Mouse (Mus musculus) heart, embryonic 16.5 days (tissue): Measurements from ENCODE around the gene Sec23b. TPM values are rescaled to one million over a fixed set of nuclear protein-coding genes. Genes with fewer than 3 reads are reported as not detected.

Experiments used
- ATAC-seq: fragments of 200-750 bp; cut with Nextera tagmentation; replicated peaks from 2 replicates; pipeline ENCODE4 v1.8.0; 2017; ENCODE audit warnings: moderate number of reproducible peaks; ENCODE audit not compliant: insufficient read depth, low FRiP score; ENCODE audit errors: extremely low read depth
- H3K27ac ChIP-seq: fragments of 300-500 bp; sonication (generic); 2 replicates; pipeline ENCODE4 v1.5.1; 2014; ENCODE audit warnings: mild to moderate bottlenecking, low read length, control low read depth, moderate library complexity
- H3K27me3 ChIP-seq: fragments of 300-500 bp; sonication (generic); 2 replicates; pipeline ENCODE4 v1.6.1; 2014; ENCODE audit warnings: low read length, mixed read lengths; ENCODE audit not compliant: control insufficient read depth, insufficient read depth
- H3K36me3 ChIP-seq: fragments of 300-500 bp; sonication (generic); 2 replicates; pipeline ENCODE4 v1.6.1; 2014; ENCODE audit not compliant: control insufficient read depth, insufficient read depth
- H3K4me1 ChIP-seq: fragments of 300-500 bp; sonication (generic); 2 replicates; pipeline ENCODE4 v1.6.1; 2014; ENCODE audit warnings: low read length, mixed read lengths; ENCODE audit not compliant: control insufficient read depth, insufficient read depth
- H3K4me2 ChIP-seq: fragments of 300-500 bp; sonication (generic); 2 replicates; pipeline ENCODE4 v1.6.1; 2014; ENCODE audit warnings: low read depth, mild to moderate bottlenecking, control low read depth, low read length
- H3K4me3 ChIP-seq: fragments of 300-500 bp; sonication (generic); 2 replicates; pipeline ENCODE4 v1.5.1; 2014; ENCODE audit warnings: mild to moderate bottlenecking, control low read depth, low read length
- H3K9ac ChIP-seq: fragments of 300-500 bp; sonication (generic); 2 replicates; pipeline ENCODE4 v1.6.1; 2014; ENCODE audit warnings: low read length, control low read depth
- H3K9me3 ChIP-seq: fragments of 300-500 bp; sonication (generic); replicated peaks from 2 replicates; pipeline ENCODE4 v1.6.1; 2016; ENCODE audit warnings: low read length; ENCODE audit not compliant: control insufficient read depth
- WGBS: fragments of 180-500 bp; shearing (Covaris S2); extraction: QIAGEN DNeasy Blood & Tissue Kit; methylation state at CpG from one replicate; pipeline ENCODE4 v1.1.7; 2014; 5-methylcytosine and 5-hydroxymethylcytosine counted together
- polyA plus RNA-seq: library from polyadenylated mRNA; unstranded; fragments of >200 nt; fragmentation: Nextera tagmentation; extraction: Ambion mirVana; gene quantifications from 2 replicates; pipeline ENCODE4 v1.2.1, GENCODE M21; 2015

The Sec23b gene
- polyA plus RNA-seq: 51.9 and 52.1 TPM in 2 replicates

GRCm38 (mm10) chr2:144555820-144556552 is at the start of gene Sec23b:
Sec23b (plus strand) TSS chr2:144556229.
- H3K4me3 ChIP-seq: peak within 1 kb of the TSS; percentile 64
- peak; percentile 98 for ATAC-seq
- peaks cover 11% of the 10 kb centered on the region for H3K4me1 ChIP-seq
- peak within 1 kb of the TSS; percentile 96 for H3K27ac ChIP-seq
- H3K9ac ChIP-seq: peak within 1 kb of the TSS; percentile 73
- H3K9me3 ChIP-seq: no peaks in the 10 kb centered on the region
- peaks cover 5% of the 10 kb centered on the region; the same call in 1 of the 2 replicates for H3K36me3 ChIP-seq
- under 1% methylated on average over 44 of the region's 44 CpGs for WGBS
- peak within 1 kb of the TSS; percentile 74 for H3K4me2 ChIP-seq
- no peaks in the 10 kb centered on the region for H3K27me3 ChIP-seq

GRCm38 (mm10) chr2:144514619-144515018 is 41.4 kb upstream of the Sec23b start:
- WGBS: 78% methylated on average over 3 of the region's 3 CpGs
- no peaks in the 10 kb centered on the region for H3K9me3 ChIP-seq
- no peak for ATAC-seq

DNA sequence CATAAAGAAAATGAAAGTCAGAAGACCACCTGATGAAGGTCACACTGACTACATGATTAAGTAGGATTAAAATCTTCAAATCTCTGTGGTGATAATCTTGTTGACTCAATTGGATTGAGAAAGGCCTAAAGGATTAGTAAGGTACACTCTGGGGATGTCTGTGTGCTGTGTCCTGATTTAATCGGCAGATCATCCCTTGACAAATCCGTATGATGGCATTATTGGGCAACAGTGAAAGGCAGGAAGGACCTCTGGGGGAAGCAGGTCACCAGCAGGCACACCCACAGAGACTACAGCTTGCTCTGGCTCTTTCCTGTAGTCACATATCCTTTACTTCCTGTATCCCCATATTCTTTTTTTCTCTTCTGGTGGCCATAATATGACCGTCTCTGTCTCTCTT is 36.3 kb upstream of the Sec23b start:
- H3K36me3 ChIP-seq: no peaks in the 10 kb centered on the region
- H3K9ac ChIP-seq: no peak overlapping the region
- ATAC-seq: no peak
- no peaks in the 10 kb centered on the region for H3K4me1 ChIP-seq
- H3K4me2 ChIP-seq: no peak overlapping the region
- WGBS: 68% methylated on average over 3 of the region's 3 CpGs
- no peaks in the 10 kb centered on the region for H3K27me3 ChIP-seq
- no peak overlapping the region for H3K27ac ChIP-seq
- H3K4me3 ChIP-seq: no peak overlapping the region
- H3K9me3 ChIP-seq: no peaks in the 10 kb centered on the region

More at GRCm38 (mm10) chr2:144514619-144515018, 41.4 kb upstream of the Sec23b start:
- H3K27ac ChIP-seq: no peak overlapping the region
- no peaks in the 10 kb centered on the region for H3K4me1 ChIP-seq
- H3K4me2 ChIP-seq: no peak overlapping the region
- H3K4me3 ChIP-seq: no peak overlapping the region
- H3K36me3 ChIP-seq: no peaks in the 10 kb centered on the region
- no peak overlapping the region for H3K9ac ChIP-seq
- no peaks in the 10 kb centered on the region for H3K27me3 ChIP-seq

GRCm38 (mm10) chr2:144525856-144526255 is 30.2 kb upstream of the Sec23b start:
- H3K27me3 ChIP-seq: no peaks in the 10 kb centered on the region
- H3K9me3 ChIP-seq: no peaks in the 10 kb centered on the region
- H3K9ac ChIP-seq: no peak overlapping the region
- H3K4me1 ChIP-seq: peaks cover 13% of the 10 kb centered on the region
- H3K4me2 ChIP-seq: no peak overlapping the region
- H3K4me3 ChIP-seq: no peak overlapping the region
- ATAC-seq: no peak
- H3K36me3 ChIP-seq: peaks cover 3% of the 10 kb centered on the region
- H3K27ac ChIP-seq: no peak overlapping the region
- 51% methylated on average over 10 of the region's 10 CpGs for WGBS

GRCm38 (mm10) chr2:144526981-144527820 is 28.8 kb upstream of the Sec23b start, which contains the start of the genes Dzank1 and Polr3f:
Dzank1 (minus strand) TSS chr2:144527414.
Polr3f (plus strand) TSS chr2:144527718.
- peak; percentile 97 for ATAC-seq
- H3K27ac ChIP-seq: peak within 1 kb of the TSS; percentile 92
- peaks cover 13% of the 10 kb centered on the region for H3K4me1 ChIP-seq
- H3K4me3 ChIP-seq: peak within 1 kb of the TSS; percentile 98
- 1% methylated on average over 56 of the region's 56 CpGs for WGBS
- H3K27me3 ChIP-seq: no peaks in the 10 kb centered on the region
- no peaks in the 10 kb centered on the region for H3K9me3 ChIP-seq
- peaks cover 8% of the 10 kb centered on the region for H3K36me3 ChIP-seq
- H3K9ac ChIP-seq: peak within 1 kb of the TSS; percentile 96
- peak within 1 kb of the TSS; percentile 97 for H3K4me2 ChIP-seq

- Histone ChIP-seq H3K9me3 (no peaks in the 10 kb centered on the region), H3K27me3 (no peaks in the 10 kb centered on the region), H3K9ac (peak overlapping the region; percentile 96), H3K4me3 (peak overlapping the region; percentile 98), H3K36me3 (peaks cover 11% of the 10 kb centered on the region), H3K4me2 (peak overlapping the region; percentile 97), H3K4me1 (peaks cover 13% of the 10 kb centered on the region), H3K27ac (peak overlapping the region; percentile 92)
- WGBS: under 1% methylated on average over 25 of the region's 25 CpGs
- peak; percentile 29 for ATAC-seq
These were observed 28.2 kb upstream of the Sec23b start for GRCm38 (mm10) chr2:144527821-144528174.

DNA sequence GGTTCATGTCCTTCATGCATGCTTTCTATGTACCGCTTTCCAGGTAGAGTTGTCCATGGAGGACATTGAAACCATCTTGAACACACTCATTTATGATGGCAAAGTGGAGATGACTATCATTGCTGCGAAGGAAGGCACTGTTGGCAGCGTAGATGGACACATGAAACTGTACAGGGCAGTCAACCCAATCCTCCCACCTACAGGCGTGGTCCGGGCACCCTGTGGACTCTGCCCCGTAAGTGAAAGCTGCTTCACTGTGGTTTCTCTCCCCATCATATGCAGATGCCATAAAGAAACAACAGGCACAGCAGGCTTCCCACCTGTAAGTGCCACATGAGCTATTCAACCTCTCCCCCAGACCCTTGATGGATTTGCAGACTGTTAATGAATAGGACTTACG is 18.9 kb upstream of the Sec23b start:
- no peak for ATAC-seq
- Histone ChIP-seq H3K4me3 (no peak overlapping the region), H3K9me3 (peaks cover 6% of the 10 kb centered on the region; the same call in 1 of the 2 replicates), H3K36me3 (peaks cover 76% of the 10 kb centered on the region), H3K4me2 (no peak overlapping the region), H3K27me3 (no peaks in the 10 kb centered on the region), H3K9ac (no peak overlapping the region), H3K27ac (no peak overlapping the region), H3K4me1 (no peaks in the 10 kb centered on the region)
- 94% methylated on average over 7 of the region's 7 CpGs for WGBS

GRCm38 (mm10) chr2:144541246-144541645 is 14.8 kb upstream of the Sec23b start:
- no peak overlapping the region for H3K9ac ChIP-seq
- no peak overlapping the region for H3K4me2 ChIP-seq
- no peak overlapping the region for H3K27ac ChIP-seq
- H3K9me3 ChIP-seq: no peaks in the 10 kb centered on the region
- no peak for ATAC-seq
- H3K4me1 ChIP-seq: peaks cover 26% of the 10 kb centered on the region
- H3K4me3 ChIP-seq: no peak overlapping the region
- no peaks in the 10 kb centered on the region for H3K27me3 ChIP-seq
- H3K36me3 ChIP-seq: peaks cover 43% of the 10 kb centered on the region
- 83% methylated on average over 4 of the region's 4 CpGs for WGBS

DNA sequence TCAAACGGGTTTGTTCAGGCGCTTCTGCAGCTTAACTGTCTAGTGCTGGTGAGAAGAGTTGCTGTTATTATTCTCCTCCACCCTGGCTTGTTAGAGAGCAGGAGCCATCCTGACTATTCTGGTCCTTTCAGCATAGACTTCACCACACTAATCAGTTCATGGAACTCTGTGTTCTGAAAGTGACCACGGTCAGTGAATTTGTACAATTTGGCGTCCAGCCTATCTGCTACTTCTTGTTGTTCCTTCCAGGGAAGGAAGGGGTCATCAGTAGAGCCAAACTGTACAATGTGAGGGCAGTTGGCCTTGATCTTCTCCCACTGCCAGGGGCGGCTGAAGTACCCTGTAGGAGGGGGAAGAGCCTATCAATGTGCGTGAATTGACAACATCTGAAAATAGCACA is 12.4 kb upstream of the Sec23b start:
- Histone ChIP-seq H3K27ac (peak overlapping the region; percentile 93), H3K36me3 (peaks cover 26% of the 10 kb centered on the region), H3K9me3 (no peaks in the 10 kb centered on the region), H3K4me2 (no peak overlapping the region), H3K27me3 (no peaks in the 10 kb centered on the region), H3K4me3 (no peak overlapping the region), H3K4me1 (peaks cover 33% of the 10 kb centered on the region), H3K9ac (no peak overlapping the region)
- ATAC-seq: peak; percentile 24
- 62% methylated on average over 6 of the region's 6 CpGs for WGBS
